Mouse (Mus musculus): ENCODE measurements around the gene Ctnna2. TPM values are rescaled to one million over a fixed set of nuclear protein-coding genes. Genes with fewer than 3 reads are reported as not detected.

Ctnna2 gene
- polyA plus RNA-seq, 1 experiment: not detected

GRCm38 (mm10) chr6:77256348-77256747 lies 723.2 kb downstream of the Ctnna2 start:
- Histone ChIP-seq H3K4me1 (ENCODE audit: control insufficient read depth) (no peaks in the 10 kb centered on the region), H3K4me3 (replicated peaks) (no peak overlapping the region), H3K36me3 (ENCODE audit: control insufficient read depth) (no peaks in the 10 kb centered on the region), H3K9me3 (ENCODE audit: control insufficient read depth, low read length) (no peaks in the 10 kb centered on the region), H3K27me3 (ENCODE audit: control insufficient read depth) (no peaks in the 10 kb centered on the region)
- no peak for TF ChIP-seq TAL1 (IDR thresholded peaks at IDR 0.05; ENCODE audit: low read length)
- no peak for TF ChIP-seq GATA1 (IDR thresholded peaks at IDR 0.05; ENCODE audit: low read length)

- TF ChIP-seq TAL1 (IDR thresholded peaks at IDR 0.05; ENCODE audit: low read length) (no peak), GATA1 (IDR thresholded peaks at IDR 0.05; ENCODE audit: low read length) (no peak)
- H3K36me3 ChIP-seq (ENCODE audit: control insufficient read depth): no peaks in the 10 kb centered on the region
- no peaks in the 10 kb centered on the region for H3K27me3 ChIP-seq (ENCODE audit: control insufficient read depth)
- no peaks in the 10 kb centered on the region for H3K4me1 ChIP-seq (ENCODE audit: control insufficient read depth)
- no peak overlapping the region for H3K4me3 ChIP-seq (replicated peaks)
- no peaks in the 10 kb centered on the region for H3K9me3 ChIP-seq (ENCODE audit: control insufficient read depth, low read length)
Measured at GRCm38 (mm10) chr6:77253480-77253879, 726.0 kb downstream of the Ctnna2 start.

GRCm38 (mm10) chr6:77243541-77244231 lies 735.8 kb downstream of the Ctnna2 start:
- Histone ChIP-seq H3K9me3 (ENCODE audit: control insufficient read depth, low read length) (no peaks in the 10 kb centered on the region), H3K4me3 (replicated peaks) (no peak overlapping the region), H3K4me1 (ENCODE audit: control insufficient read depth) (no peaks in the 10 kb centered on the region), H3K27me3 (ENCODE audit: control insufficient read depth) (peaks cover 30% of the 10 kb centered on the region), H3K36me3 (ENCODE audit: control insufficient read depth) (no peaks in the 10 kb centered on the region)
- TF ChIP-seq GATA1 (IDR thresholded peaks at IDR 0.05; ENCODE audit: low read length) (no peak), TAL1 (IDR thresholded peaks at IDR 0.05; ENCODE audit: low read length) (no peak)

DNA sequence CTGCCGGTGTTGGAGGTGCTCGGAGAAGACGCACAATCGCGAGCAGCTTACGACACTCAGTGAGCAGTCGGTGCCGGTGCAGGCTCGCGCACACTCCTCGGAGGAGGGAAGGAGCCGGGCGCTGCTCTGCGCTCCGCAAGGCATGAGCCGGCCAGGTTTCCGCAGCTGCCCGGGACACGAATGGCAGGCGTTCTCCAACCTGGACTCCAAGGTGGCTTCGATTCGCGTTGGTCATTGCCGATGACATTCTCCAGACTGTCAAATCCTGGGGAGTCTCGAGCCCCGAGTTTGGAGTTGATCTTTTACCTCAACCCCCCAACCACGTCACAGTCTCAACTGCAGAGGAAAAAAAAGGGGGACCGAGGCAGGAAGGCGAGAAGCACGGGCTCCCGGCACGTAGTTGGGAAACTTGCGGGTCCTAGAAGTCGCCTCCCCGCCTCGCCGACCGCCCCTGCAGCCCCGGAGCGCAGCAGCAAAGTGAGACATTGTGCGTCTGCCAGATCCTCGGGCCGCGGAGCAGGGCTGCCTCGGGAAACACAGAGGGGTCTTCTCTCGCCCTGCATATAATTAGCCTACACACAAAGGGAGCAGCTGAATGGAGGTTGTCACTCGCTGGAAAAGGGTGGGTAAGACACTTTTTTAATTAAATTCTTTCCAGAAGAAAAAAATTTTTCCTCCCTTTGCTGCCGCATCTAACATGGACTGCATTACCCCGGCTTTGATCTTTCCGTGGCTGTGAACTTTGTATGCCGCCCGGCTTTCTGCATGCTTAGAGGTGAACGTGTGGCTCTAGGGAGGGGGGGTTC lies 736.7 kb downstream of the Ctnna2 start, which contains the start of gene Lrrtm1:
Gene Lrrtm1 (plus strand): TSS at position 89 of the 806 bp plus-strand sequence.
- Histone ChIP-seq H3K36me3 (ENCODE audit: control insufficient read depth) (no peaks in the 10 kb centered on the region), H3K4me3 (replicated peaks) (no peak within 1 kb of the TSS), H3K9me3 (ENCODE audit: control insufficient read depth, low read length) (no peaks in the 10 kb centered on the region), H3K27me3 (ENCODE audit: control insufficient read depth) (peaks cover 30% of the 10 kb centered on the region), H3K4me1 (ENCODE audit: control insufficient read depth) (no peaks in the 10 kb centered on the region)
- TF ChIP-seq TAL1 (IDR thresholded peaks at IDR 0.05; ENCODE audit: low read length) (no peak), GATA1 (IDR thresholded peaks at IDR 0.05; ENCODE audit: low read length) (no peak)

GRCm38 (mm10) chr6:77240426-77240825 lies 739.1 kb downstream of the Ctnna2 start:
- TF ChIP-seq GATA1 (IDR thresholded peaks at IDR 0.05; ENCODE audit: low read length) (no peak), TAL1 (IDR thresholded peaks at IDR 0.05; ENCODE audit: low read length) (no peak)
- Histone ChIP-seq H3K9me3 (ENCODE audit: control insufficient read depth, low read length) (no peaks in the 10 kb centered on the region), H3K4me3 (replicated peaks) (no peak overlapping the region), H3K4me1 (ENCODE audit: control insufficient read depth) (no peaks in the 10 kb centered on the region), H3K27me3 (ENCODE audit: control insufficient read depth) (peaks cover 30% of the 10 kb centered on the region), H3K36me3 (ENCODE audit: control insufficient read depth) (no peaks in the 10 kb centered on the region)

DNA sequence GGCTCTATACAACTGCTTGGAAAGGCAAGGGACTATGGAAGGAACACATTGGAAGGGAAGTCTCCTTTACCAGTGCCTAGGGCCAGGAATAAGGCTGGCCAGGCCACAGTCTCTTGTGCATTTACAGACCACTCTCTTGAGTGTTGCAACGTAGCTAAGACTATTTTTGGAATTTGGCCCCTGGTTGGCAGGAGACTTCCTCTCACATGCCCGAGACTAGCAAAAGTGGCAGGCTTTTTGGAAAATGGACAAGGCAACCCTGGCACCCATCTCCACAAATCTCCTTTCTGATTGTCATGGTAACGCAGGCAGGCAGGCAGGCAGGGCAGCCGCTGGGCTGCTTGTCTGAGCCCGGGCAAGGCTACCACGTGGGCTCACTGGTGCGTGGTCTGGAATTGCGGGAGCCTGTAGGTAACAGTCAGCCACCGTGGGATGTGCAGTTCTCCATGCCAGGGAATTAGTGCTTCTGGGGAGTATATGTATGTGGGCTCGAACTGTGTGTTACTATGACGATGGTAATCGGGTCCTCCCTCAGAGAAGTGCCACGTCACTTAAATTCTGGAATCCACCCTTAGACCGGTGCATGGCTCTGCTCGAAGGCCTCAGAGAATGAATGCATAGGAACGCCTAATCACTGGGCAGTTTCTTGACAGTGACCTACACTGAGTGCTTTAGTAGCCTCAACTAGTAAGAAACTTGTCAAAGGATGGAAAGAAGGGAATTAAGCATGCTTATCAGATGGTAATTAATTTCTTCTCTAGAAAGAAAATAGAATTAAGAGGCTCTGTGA lies 756.5 kb downstream of the Ctnna2 start:
- no peak for TF ChIP-seq GATA1 (IDR thresholded peaks at IDR 0.05; ENCODE audit: low read length)
- no peak for TF ChIP-seq TAL1 (IDR thresholded peaks at IDR 0.05; ENCODE audit: low read length)

DNA sequence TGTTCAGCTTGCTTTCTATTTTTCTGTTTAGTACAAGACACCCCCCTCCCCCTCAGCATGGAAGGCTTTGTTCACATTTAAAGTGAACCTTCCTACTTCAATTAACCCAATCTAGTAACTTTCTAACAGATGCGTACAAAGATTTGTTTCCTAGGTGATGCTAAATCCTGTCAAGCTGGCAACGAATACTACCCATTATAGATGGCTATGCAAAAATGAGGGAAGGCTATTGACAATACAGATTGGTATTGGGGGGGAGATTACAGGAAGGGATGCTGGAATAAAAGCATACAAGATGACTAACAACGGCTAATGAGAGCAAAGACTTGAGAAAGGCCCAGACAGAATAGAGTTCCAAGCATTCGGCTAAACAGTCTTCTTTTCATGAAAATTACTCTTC lies 758.7 kb downstream of the Ctnna2 start:
- H3K4me3 ChIP-seq (replicated peaks): no peak overlapping the region
- peaks cover 3% of the 10 kb centered on the region; the same call in 1 of the 2 replicates for H3K9me3 ChIP-seq (ENCODE audit: control insufficient read depth, low read length)
- TF ChIP-seq TAL1 (IDR thresholded peaks at IDR 0.05; ENCODE audit: low read length) (no peak), GATA1 (IDR thresholded peaks at IDR 0.05; ENCODE audit: low read length) (no peak)
- no peaks in the 10 kb centered on the region for H3K27me3 ChIP-seq (ENCODE audit: control insufficient read depth)
- H3K4me1 ChIP-seq (ENCODE audit: control insufficient read depth): no peaks in the 10 kb centered on the region
- H3K36me3 ChIP-seq (ENCODE audit: control insufficient read depth): no peaks in the 10 kb centered on the region

More for the DNA sequence above, 756.5 kb downstream of the Ctnna2 start:
- Histone ChIP-seq H3K9me3 (ENCODE audit: control insufficient read depth, low read length) (peaks cover 3% of the 10 kb centered on the region; the same call in 1 of the 2 replicates), H3K36me3 (ENCODE audit: control insufficient read depth) (no peaks in the 10 kb centered on the region), H3K4me3 (replicated peaks) (no peak overlapping the region), H3K27me3 (ENCODE audit: control insufficient read depth) (no peaks in the 10 kb centered on the region), H3K4me1 (ENCODE audit: control insufficient read depth) (no peaks in the 10 kb centered on the region)

GRCm38 (mm10) chr6:77218875-77219274 lies 760.6 kb downstream of the Ctnna2 start:
- H3K36me3 ChIP-seq (ENCODE audit: control insufficient read depth): no peaks in the 10 kb centered on the region
- H3K27me3 ChIP-seq (ENCODE audit: control insufficient read depth): no peaks in the 10 kb centered on the region
- no peaks in the 10 kb centered on the region for H3K4me1 ChIP-seq (ENCODE audit: control insufficient read depth)
- H3K4me3 ChIP-seq (replicated peaks): no peak overlapping the region
- H3K9me3 ChIP-seq (ENCODE audit: control insufficient read depth, low read length): peaks cover 3% of the 10 kb centered on the region; the same call in 1 of the 2 replicates
- TF ChIP-seq GATA1 (IDR thresholded peaks at IDR 0.05; ENCODE audit: low read length): no peak
- no peak for TF ChIP-seq TAL1 (IDR thresholded peaks at IDR 0.05; ENCODE audit: low read length)

All from erythroblast, embryonic 14.5 days (primary cell).